Mouse (Mus musculus) c-Kit-positive CD71-positive TER-119-negative erythroid progenitor cells, embryonic 14.5 days (primary cell): ENCODE data around the gene Akt2.

ENCODE experiments used
- DNase-seq: peaks from one replicate; pipeline ENCODE4 v3.0.0-alpha.2; 2013; ENCODE audit warnings: low read depth

Akt2 gene

DNA sequence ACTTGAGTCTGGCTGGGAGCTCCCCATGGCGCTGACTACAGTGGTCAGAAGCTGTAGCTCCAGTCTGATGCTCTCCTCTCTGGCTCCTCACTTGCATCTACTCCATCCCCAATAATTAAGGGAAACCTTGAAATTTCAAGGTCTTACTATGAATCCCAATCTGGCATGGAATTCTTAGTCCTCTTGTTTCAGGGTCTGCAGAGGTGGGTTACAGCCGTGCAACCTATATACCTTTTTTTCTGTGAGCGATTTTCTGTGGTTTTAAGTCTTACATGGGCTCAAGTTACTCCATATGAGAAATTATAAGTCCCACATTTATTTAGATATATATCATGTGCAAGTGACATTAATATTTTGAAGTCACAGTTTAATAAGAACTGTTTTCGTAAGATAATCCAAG, 1.3 kb upstream of the Akt2 start:
- DNase-seq: no peak

DNA sequence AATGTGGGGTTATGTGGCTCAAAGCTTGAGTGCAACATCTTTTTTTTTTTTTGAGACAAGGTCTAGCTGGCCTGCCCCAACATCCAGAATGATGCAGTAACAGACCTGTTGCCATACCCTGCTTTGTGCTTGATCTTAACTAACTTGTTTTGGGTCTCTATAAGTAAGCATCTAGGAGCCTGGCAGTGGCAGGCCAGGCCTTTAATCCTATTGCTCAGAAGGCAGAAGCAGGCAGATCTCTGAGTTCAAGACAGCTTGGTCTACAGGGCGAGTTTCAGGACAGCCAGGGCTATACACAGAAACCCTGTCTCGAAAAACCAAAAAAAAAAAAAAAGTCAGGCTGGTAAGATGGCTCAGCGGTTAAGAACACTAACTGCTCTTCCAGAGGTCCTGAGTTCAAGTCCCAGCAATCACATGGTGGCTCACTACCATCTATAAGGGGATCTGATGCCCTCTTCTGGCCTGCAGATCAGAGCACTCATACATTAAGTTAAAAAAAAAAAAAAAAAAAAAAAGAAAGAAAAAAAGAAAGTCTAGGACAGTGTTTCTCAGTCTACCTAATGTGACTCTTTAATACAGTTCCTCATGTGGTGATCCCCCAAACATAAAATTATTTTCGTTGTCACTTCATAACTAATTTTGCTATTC, 662 bp upstream of the Akt2 start:
- DNase-seq: no peak

DNA sequence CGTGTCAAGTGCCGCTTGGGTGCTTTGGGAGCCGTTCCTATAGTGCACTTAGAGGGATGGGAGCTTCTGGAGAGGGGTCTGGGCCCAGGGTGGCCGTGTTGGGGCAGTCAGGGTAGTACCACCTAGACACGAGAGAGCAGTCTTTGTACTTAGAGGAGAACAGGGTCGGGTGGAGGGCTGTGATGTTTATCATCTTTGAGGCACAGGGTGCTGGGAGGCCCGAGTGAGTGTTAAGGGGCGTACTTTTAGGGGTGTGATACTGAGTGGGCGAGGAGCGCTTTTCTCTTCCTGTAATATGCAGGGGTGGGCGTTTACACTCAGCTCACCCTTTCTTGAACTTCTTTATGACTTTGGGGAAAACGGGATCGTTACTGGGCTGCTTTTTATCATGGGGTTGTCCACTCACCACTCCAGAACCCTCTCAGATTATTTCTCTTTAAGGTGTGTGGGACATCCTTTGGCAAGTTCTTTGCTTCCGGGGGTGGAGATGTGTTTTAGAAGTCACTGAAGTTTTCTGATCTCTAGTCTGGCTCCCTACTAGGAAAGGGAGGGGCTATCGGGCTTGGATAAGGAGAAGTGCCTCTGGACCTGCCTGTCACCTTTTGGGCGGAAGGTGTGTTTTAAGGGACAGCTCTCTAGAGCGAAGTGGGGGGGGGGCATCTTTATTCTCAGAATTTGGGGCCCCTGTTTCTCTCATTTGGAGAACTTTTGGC, 1.0 kb downstream of the Akt2 start:
- DNase-seq: peak; percentile 64

DNA sequence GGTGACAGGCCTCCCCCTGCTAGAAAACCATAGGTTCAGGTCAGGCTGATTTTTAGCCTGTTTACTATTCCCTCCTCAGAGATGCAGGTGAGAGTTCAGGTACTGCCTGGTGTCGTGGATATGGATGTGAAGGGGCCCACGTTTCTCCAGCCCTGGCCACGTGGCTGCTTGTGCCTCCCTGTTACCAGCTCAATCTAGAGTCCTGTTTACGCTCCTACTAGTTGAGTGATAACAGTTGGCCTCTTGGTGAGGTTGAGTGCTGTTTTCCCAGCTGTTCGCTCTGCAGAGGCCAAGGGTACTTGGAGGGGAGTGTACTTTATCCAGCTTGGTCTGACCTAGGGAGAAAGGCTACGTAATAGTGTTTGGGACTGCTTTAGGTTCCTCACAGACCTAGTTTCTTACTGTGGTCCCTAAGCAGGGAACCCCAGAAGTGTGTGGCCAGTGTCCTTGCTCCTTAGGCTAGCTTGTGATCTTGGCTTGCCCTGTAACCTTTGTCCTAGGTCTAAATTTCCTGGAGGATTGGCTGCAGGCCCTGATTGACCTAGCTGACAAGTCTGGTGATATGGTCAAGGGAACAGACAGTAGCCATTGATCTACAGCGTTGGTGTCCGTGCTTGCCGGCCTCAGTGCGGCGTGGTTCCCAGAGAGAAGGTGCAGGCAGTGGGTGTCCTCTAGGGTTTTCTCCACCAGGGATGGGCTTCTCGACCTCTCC, 1.7 kb downstream of the Akt2 start:
- no peak for DNase-seq

DNA sequence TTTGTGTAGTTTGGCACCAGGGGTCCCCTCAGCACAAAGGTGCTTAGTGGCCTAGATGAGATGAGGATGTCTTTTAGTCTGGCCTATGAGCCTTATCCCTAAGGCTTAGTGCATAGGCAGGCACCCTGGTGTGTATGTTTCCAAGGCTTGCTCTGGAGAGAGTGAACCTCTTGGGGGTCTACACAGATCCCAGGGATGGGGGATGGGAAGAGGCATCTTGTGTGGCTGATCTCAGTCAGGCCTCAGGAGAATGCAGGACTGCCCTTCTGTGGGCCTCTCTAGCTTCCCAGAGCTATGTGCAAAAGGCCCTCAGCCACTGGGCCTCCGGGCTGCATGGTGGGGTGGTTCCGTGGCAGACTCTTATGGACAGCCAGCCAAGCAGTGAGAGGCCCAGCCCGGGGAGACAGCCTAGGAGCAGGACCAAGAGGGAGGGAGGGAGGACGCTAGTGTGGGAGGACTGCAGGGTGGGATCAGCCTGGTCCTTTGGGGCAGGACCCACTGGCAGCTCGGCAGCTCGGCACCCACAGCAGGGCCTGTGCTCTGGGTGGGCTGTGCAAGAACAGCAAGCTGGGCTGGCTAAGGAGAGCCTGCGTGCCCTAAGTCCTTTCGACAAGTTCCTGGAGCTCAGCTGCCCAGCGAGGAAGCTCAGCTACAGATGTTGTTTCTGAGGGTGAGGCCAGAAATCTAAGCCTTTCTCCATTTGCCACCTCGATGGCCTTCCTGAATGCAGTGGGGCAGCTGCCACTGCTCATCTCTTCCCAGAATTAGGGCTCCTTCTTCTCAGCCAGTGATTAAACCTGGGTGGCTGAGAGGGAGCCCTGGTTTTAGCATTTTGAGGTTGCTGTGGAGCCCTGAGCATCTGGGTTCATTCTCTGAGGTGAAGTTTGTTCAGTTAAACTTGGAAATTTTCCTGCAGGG, 5.5 kb downstream of the Akt2 start:
- DNase-seq: no peak

DNA sequence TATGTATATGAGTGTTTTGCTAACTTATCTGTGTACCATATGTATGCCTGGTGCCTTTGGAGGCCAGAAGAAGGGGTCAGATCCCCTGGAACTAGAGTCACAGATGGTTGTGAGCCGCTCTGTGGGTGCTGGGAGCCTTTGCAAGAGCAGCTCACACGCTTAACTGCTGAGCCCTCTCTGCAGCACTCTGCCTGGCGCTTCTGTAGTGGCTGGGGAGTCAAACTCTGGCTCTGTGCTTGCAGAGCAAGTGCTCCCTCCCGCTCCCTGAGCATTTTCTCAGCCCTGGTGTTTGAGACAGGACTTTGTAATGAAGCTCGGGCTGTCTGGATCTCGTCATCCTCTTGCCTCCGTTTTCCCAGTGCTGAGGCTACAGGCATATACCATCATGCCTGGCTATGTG, 6.7 kb downstream of the Akt2 start:
- no peak for DNase-seq

DNA sequence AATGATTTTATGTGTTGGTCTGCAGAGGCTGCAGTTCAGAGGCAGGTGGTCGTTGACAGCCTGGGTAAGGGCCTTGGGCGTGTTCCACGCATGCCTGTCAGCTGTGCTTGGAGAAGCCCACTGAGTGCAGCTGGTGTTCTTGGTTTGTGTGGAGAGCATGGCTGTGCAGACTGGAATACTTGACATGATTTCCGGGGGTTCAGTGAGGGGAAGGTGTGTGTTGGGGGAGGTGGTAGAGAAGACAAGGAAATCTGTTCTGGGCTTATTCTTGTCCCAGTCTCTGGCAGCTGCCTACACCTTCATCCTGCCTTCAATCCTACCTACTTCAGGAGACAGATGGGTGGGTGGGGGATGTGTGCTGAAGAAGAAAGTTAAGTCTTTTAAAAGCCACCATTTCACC, 10.3 kb downstream of the Akt2 start:
- DNase-seq: no peak

DNA sequence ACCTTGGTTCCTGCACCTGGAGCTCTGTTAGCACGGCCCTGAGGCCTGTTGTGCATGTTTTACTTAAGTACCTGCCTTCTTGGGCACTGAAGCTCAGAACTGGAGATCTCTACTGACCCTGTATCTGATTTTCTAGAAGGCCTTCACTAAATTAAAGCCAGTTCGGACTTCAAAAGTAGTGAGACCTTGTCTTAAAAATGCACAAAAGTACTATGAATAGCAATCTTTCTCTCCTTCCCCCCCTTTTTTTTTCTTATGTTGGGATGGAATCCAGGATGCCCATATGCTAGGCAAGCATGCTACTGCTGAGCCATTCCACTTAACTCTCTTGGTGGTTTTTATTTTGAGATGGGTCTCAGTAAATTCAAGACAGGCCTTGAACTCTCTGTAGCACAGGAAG, 10.8 kb downstream of the Akt2 start:
- no peak for DNase-seq

DNA sequence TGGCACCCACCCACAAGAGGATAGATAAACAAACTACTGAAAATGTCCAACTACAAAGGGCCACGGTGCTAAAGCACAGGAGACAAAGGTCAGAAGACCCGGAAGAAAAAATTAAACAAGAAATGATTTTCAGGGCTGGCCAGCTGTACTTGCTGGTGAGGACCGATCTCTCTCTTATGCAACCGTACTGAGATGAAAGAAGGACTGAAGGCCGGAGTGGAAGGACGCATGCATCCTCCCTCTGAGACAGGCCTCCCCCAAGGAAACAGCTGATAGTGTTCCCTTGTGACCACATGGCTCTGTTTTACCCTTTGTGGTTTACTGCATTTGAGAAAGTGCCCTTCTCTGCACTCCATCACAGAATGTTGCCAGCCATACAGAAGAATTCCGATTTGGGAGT, 11.5 kb downstream of the Akt2 start:
- DNase-seq: no peak

DNA sequence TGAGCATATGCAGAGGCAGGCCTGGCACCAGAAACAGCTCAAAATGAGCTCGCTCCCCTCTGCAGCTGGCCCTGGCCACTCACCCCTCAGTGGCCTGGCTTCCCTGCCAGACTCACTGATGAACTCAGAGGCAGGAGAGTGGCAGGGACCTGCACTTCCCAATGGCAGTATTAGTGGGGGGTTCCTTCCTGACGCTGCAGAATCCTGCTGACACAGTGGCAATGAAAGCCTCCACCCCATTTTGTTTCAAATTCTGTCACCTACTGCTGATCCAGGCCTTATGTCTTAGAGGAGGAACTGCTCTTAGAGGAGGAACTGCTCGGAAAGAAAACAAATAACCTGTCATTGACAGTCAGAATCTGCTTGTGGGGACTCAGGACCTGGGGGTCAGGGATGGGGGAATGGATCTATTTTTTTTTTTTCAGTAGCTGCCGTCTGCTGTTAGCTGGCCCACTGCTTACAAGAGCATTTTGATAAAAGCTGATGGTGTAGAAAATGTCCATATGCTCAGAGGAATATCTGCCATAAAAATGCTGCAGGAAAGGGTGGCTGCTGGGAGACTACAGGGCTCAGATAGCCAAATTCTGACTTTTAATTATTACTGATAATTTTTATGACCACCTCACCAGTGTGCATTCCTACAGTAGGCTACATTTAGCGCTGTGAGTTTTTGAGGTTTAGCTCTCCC, 13.5 kb downstream of the Akt2 start:
- no peak for DNase-seq

DNA sequence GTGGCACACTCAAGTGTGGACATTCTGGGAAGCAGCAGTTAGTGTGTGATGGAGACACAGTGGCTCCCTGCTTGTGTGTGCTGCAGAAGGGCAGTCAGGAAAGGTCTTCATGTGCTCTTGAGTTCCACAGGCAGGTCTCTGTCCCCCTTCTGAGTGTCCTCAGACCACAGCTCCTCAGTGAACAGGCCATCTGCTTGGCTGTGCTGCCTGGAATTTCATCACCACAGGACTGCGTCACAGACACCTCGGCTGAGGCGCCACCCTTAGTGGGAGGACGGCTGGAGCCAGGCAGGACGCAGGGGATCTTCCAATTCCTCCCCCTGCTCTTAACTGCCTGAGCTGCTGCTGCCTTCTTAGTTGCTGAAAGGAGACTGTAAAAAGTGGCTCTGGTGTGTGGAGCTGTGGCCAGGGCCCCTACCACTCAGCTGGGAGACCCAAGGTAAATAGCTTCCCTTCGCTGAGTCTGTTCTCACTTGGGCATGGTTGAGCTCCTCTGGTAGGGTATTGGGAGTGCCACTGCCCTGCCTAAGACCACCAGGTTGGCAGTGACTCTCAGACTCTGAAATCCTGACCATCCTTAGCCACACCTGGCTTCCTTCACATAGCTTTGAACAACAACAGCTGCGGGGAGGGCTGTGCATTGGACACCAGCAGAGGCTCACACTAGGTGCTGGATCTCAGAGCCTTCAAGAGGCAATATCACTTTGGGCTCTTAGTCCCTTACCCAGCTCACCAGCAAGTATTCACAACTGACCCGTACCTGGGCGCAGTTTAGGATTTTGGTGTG, 14.3 kb downstream of the Akt2 start:
- DNase-seq: no peak

DNA sequence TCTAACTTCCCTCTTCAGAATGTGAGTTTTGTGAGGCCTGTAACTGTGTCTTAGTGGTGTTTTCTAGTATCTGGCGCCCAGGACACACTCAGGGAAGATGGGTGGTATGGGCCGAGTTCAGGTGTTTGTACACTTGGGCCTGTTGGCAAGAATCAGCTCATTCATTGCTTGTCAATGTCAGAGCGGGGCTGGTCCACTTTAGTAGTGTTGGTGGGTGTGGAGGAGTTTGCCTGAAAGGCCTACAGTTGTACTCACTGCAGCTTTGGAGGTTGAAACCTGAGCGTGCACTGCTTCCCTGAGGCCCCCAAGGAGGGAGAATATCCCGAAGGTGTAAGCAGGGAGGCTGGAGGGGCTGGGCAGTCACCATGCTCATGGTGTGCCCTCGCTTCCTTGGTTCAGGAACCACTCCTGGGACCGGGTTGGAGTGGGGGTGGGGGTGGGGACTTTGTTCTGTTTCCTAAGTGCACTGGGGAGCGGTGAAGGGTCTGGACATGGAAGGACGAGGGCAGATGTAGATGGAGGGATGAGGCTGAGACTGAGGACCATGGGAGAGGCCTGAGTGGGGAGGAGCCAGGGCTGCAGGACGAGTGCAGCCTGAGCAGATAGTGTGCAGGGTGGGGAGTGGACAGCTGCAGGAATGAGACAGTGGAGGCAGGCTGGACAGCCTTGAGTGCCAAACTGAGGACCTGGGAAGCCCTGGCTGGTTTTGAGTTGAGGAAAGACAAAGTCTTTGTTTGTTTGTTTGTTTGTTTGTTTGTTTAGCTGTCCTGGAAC, 15.3 kb downstream of the Akt2 start:
- DNase-seq: no peak

DNA sequence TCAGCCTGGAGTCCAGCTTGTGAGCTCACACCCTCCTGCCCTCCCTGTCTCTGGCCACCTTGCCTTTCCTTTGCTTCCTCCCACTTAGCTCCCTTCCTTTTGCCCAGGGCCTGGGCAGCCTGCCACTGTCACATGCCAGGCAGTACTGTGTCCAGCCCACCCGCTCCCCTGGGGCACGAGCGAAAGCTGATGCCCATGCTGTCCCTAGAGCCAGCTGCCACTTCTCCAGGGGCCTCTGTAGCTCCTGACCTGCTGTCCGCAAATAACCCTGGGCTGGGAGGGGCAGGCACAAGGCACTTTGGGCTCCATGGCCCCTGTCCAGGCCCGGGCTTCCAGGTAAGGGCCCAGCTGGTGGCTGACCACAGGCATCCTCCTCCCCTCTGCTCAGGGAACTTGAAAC, 16.2 kb downstream of the Akt2 start:
- DNase-seq: no peak

DNA sequence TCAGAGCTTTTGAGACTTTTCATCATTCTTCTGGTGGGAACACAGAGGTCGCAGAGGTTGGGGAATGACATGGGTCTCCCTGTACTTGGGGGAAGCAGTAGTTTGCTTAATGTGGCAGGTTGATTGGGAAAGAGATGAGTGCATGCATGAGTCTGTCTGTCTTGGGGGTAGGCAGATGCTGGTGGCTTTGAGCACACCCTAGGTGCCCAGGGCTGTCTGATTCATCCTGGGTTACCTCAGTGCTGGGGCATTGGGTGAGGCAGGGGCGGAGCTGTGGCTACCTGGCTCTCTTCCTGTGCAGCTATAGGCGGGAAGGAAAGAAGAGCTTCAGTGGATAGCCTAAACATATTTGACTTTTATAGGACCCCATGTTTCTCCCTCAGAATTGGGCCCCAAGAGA, 16.8 kb downstream of the Akt2 start:
- DNase-seq: no peak

DNA sequence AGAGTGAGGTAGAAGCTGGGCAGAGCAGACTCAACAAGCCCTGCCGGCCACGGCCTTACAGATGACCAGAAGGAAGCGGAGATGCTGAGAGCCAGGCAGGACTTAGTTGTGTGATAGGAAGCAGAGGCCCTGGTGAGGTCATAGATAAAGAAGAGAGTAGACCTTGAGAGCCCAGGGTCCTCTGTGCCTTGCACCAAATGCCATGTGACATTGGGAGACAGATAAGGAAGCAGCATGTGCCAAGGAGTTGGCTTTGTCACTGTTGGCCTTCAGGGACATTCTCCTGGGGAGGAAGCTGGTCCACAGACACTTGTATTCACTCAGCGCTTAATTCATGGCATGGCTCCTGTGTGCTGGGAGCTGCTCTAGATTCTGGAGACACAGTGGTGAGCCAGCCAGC, 17.9 kb downstream of the Akt2 start:
- no peak for DNase-seq

DNA sequence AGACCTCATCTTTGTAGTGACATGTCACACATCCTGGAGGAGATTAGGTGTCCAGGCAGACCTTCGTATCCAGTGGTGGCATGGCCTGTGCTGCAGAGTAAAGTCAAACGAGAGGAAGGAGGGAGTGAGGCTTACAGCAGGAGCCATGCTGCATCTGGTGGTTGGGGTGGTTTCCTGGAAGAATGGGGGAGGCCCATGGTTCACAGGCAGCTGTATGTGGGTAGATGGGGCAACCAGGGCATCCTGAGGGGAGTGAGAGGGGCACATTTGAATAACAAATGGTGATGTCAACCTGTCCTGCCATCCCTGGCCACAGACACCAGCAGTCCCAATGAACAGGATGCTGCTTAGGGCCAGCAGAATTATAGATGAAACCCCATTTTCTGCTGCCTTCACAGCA, 18.3 kb downstream of the Akt2 start:
- DNase-seq: no peak

DNA sequence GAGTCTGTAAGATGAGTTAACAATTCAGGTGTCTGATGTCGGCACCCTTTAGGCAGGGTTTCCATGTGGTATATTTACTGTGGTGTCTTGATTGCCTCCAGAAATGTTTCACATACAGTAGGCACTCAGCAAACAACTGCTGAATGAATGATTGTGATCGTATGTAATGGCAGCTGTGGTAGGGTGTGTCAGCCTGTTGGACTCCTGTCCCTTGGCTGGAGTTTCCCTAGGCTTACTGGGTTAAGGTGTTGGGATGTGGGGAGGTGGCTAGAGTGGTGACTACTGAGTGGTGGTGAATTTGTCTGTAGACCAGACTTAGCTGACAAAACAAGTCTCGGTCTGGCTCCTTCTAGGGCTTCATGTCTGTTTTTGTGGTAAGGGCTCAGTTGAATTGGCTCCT, 19.0 kb downstream of the Akt2 start:
- no peak for DNase-seq

DNA sequence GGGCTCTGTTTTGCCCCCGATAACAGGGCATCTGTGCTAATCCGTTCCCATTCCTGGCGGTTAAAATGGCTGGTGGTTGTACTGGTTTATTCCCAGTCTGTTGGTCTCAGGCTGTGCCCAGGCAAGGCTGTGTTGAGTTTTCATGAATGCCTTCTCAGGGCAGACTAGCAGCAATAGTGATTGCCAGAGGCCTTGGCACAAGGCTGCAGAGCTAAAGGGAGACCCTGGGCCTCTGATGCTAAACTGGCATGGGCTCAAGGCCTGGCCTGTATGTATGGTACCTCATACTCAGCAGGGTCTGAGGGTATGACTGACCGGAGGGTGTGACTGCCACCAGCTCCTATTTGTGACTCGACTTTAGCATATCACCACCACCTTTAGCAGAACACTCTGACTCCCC, 19.5 kb downstream of the Akt2 start:
- no peak for DNase-seq

DNA sequence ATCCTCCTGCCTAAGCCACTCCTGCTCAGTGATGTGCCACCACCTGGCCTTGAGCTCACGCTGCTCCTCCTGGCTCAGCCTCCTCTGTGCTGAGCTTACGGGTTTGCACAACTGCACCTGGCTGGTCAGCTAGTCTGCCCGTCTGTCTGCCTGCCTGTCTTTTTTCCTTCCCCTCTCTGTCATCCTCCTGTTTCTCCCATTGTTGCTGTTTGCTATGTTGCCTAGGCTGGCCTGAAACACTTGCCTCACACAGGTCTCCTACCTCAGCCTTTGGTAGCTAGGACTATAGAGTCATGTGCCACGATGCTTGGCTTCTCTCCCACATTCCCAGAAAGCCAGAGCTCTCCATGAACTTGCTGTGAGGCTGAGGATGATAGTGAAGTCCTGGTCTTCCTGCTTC, 21.6 kb downstream of the Akt2 start:
- no peak for DNase-seq
